Mouse (Mus musculus) cerebellum, adult 9-10 months (tissue): ENCODE results near the gene G430095P16Rik.
A peak's percentile ranks its signal among the peaks of the same experiment; 100 is the strongest.

Experiments
- DNase-seq: peaks from one replicate; pipeline ENCODE4 v3.0.0; 2022

The G430095P16Rik gene

GRCm38 (mm10) chr8:84722850-84723570 is at the start of gene G430095P16Rik:
Gene G430095P16Rik, plus strand, starts transcription at chr8:84723007.
- DNase-seq: no peak

- DNase-seq: no peak
These were observed 45.5 kb upstream of the G430095P16Rik start for GRCm38 (mm10) chr8:84677305-84677704.

- DNase-seq: no peak
These were observed 41.3 kb upstream of the G430095P16Rik start for GRCm38 (mm10) chr8:84681476-84681875.

- no peak for DNase-seq
These were observed 40.5 kb upstream of the G430095P16Rik start for GRCm38 (mm10) chr8:84682257-84682656.

GRCm38 (mm10) chr8:84684537-84684936 is 38.3 kb upstream of the G430095P16Rik start:
- DNase-seq: no peak

GRCm38 (mm10) chr8:84686191-84687002 is 36.4 kb upstream of the G430095P16Rik start, which contains the start of gene Trmt1:
Gene Trmt1, plus strand, starts transcription at chr8:84686307.
- DNase-seq: peak; percentile 55

- DNase-seq: no peak
These were observed 35.7 kb upstream of the G430095P16Rik start for GRCm38 (mm10) chr8:84687003-84687704.

- peak; percentile 81 for DNase-seq
These were observed 35.1 kb upstream of the G430095P16Rik start, which contains the start of gene Nacc1 for GRCm38 (mm10) chr8:84687705-84688100. Gene Nacc1, minus strand, starts transcription at chr8:84687862.

- peak; percentile 94 for DNase-seq
These were observed 33.5 kb upstream of the G430095P16Rik start for GRCm38 (mm10) chr8:84689091-84689915.

- no peak for DNase-seq
These were observed 29.5 kb upstream of the G430095P16Rik start for GRCm38 (mm10) chr8:84693332-84693731.

- no peak for DNase-seq
These were observed 27.7 kb upstream of the G430095P16Rik start for GRCm38 (mm10) chr8:84695140-84695539.

- DNase-seq: peak; percentile 68
These were observed 25.4 kb upstream of the G430095P16Rik start for GRCm38 (mm10) chr8:84697166-84698130.

GRCm38 (mm10) chr8:84698288-84698687 is 24.5 kb upstream of the G430095P16Rik start:
- no peak for DNase-seq

GRCm38 (mm10) chr8:84698929-84699401 is 23.8 kb upstream of the G430095P16Rik start:
- DNase-seq: peak; percentile 55

GRCm38 (mm10) chr8:84699861-84700322 is 22.9 kb upstream of the G430095P16Rik start:
- peak; percentile 61 for DNase-seq

GRCm38 (mm10) chr8:84700526-84700925 is 22.3 kb upstream of the G430095P16Rik start:
- DNase-seq: no peak

- DNase-seq: no peak
These were observed 21.6 kb upstream of the G430095P16Rik start, which contains the start of gene Lyl1 for GRCm38 (mm10) chr8:84700941-84701911. Gene Lyl1, plus strand, starts transcription at chr8:84701457.

GRCm38 (mm10) chr8:84702561-84702960 is 20.2 kb upstream of the G430095P16Rik start:
- no peak for DNase-seq

GRCm38 (mm10) chr8:84702963-84703465 is 19.8 kb upstream of the G430095P16Rik start:
- no peak for DNase-seq
